Mouse (Mus musculus): ENCODE measurements around the gene Gstt4. TPM values are rescaled to one million over a fixed set of nuclear protein-coding genes. Genes with fewer than 3 reads are reported as not detected.

The Gstt4 gene
- polyA plus RNA-seq, 1 experiment: not detected

GRCm38 (mm10) chr10:75794880-75795279 is 27.5 kb downstream of the Gstt4 start:
- TF ChIP-seq CEBPB (IDR thresholded peaks at IDR 0.05; ENCODE audit: low read depth) (no peak), FOSL1 (IDR thresholded peaks at IDR 0.05; ENCODE audit: insufficient read depth, low read length, poor library complexity, severe bottlenecking) (no peak), MYOD1 (IDR thresholded peaks at IDR 0.05; ENCODE audit: control insufficient read depth, insufficient read length, low read depth) (no peak), MAX (IDR thresholded peaks at IDR 0.05) (no peak), MYOG (IDR thresholded peaks at IDR 0.05; ENCODE audit: control insufficient read depth, extremely low read depth, insufficient read length) (no peak), USF1 (IDR thresholded peaks at IDR 0.05; ENCODE audit: low read depth) (no peak), CTCF (IDR thresholded peaks at IDR 0.05; ENCODE audit: control insufficient read depth, insufficient read depth, insufficient read length) (no peak)
- Histone ChIP-seq H3K27me3 (ENCODE audit: control insufficient read depth, insufficient read depth, insufficient read length) (peaks cover 3% of the 10 kb centered on the region), H3K36me3 (ENCODE audit: control insufficient read depth, insufficient read depth) (no peaks in the 10 kb centered on the region), H3K79me3 (ENCODE audit: low read depth) (no peaks in the 10 kb centered on the region), H3K79me2 (ENCODE audit: control insufficient read depth, insufficient read depth) (no peaks in the 10 kb centered on the region), H3ac (ENCODE audit: control insufficient read depth, insufficient read length, low read depth) (no peak overlapping the region), H3K4me3 (ENCODE audit: insufficient read depth, poor library complexity, severe bottlenecking) (no peak overlapping the region)

GRCm38 (mm10) chr10:75790773-75791172 is 31.6 kb downstream of the Gstt4 start:
- no peak for TF ChIP-seq MYOG (IDR thresholded peaks at IDR 0.05; ENCODE audit: control insufficient read depth, extremely low read depth, insufficient read length)
- TF ChIP-seq CEBPB (IDR thresholded peaks at IDR 0.05; ENCODE audit: low read depth): no peak
- no peak for TF ChIP-seq MYOD1 (IDR thresholded peaks at IDR 0.05; ENCODE audit: control insufficient read depth, insufficient read length, low read depth)
- no peak for TF ChIP-seq MAX (IDR thresholded peaks at IDR 0.05)
- no peak for TF ChIP-seq USF1 (IDR thresholded peaks at IDR 0.05; ENCODE audit: low read depth)
- no peak for TF ChIP-seq FOSL1 (IDR thresholded peaks at IDR 0.05; ENCODE audit: insufficient read depth, low read length, poor library complexity, severe bottlenecking)
- no peak for TF ChIP-seq CTCF (IDR thresholded peaks at IDR 0.05; ENCODE audit: control insufficient read depth, insufficient read depth, insufficient read length)
- Histone ChIP-seq H3ac (ENCODE audit: control insufficient read depth, insufficient read length, low read depth) (no peak overlapping the region), H3K79me2 (ENCODE audit: control insufficient read depth, insufficient read depth) (no peaks in the 10 kb centered on the region), H3K27me3 (ENCODE audit: control insufficient read depth, insufficient read depth, insufficient read length) (peaks cover 3% of the 10 kb centered on the region), H3K79me3 (ENCODE audit: low read depth) (no peaks in the 10 kb centered on the region), H3K36me3 (ENCODE audit: control insufficient read depth, insufficient read depth) (no peaks in the 10 kb centered on the region), H3K4me3 (ENCODE audit: insufficient read depth, poor library complexity, severe bottlenecking) (no peak overlapping the region)

GRCm38 (mm10) chr10:75789841-75790240 is 32.5 kb downstream of the Gstt4 start:
- no peaks in the 10 kb centered on the region for H3K79me3 ChIP-seq (ENCODE audit: low read depth)
- no peak overlapping the region for H3ac ChIP-seq (ENCODE audit: control insufficient read depth, insufficient read length, low read depth)
- H3K4me3 ChIP-seq (ENCODE audit: insufficient read depth, poor library complexity, severe bottlenecking): no peak overlapping the region
- no peaks in the 10 kb centered on the region for H3K79me2 ChIP-seq (ENCODE audit: control insufficient read depth, insufficient read depth)
- no peaks in the 10 kb centered on the region for H3K36me3 ChIP-seq (ENCODE audit: control insufficient read depth, insufficient read depth)
- H3K27me3 ChIP-seq (ENCODE audit: control insufficient read depth, insufficient read depth, insufficient read length): peaks cover 3% of the 10 kb centered on the region
- no peak for TF ChIP-seq MAX (IDR thresholded peaks at IDR 0.05)
- no peak for TF ChIP-seq FOSL1 (IDR thresholded peaks at IDR 0.05; ENCODE audit: insufficient read depth, low read length, poor library complexity, severe bottlenecking)
- TF ChIP-seq MYOD1 (IDR thresholded peaks at IDR 0.05; ENCODE audit: control insufficient read depth, insufficient read length, low read depth): no peak
- no peak for TF ChIP-seq MYOG (IDR thresholded peaks at IDR 0.05; ENCODE audit: control insufficient read depth, extremely low read depth, insufficient read length)
- TF ChIP-seq USF1 (IDR thresholded peaks at IDR 0.05; ENCODE audit: low read depth): no peak
- TF ChIP-seq CTCF (IDR thresholded peaks at IDR 0.05; ENCODE audit: control insufficient read depth, insufficient read depth, insufficient read length): no peak
- TF ChIP-seq CEBPB (IDR thresholded peaks at IDR 0.05; ENCODE audit: low read depth): no peak

GRCm38 (mm10) chr10:75789081-75789735 is 33.1 kb downstream of the Gstt4 start:
- Histone ChIP-seq H3ac (ENCODE audit: control insufficient read depth, insufficient read length, low read depth) (no peak overlapping the region), H3K27me3 (ENCODE audit: control insufficient read depth, insufficient read depth, insufficient read length) (peaks cover 3% of the 10 kb centered on the region), H3K4me3 (ENCODE audit: insufficient read depth, poor library complexity, severe bottlenecking) (no peak overlapping the region), H3K79me3 (ENCODE audit: low read depth) (no peaks in the 10 kb centered on the region), H3K79me2 (ENCODE audit: control insufficient read depth, insufficient read depth) (no peaks in the 10 kb centered on the region), H3K36me3 (ENCODE audit: control insufficient read depth, insufficient read depth) (no peaks in the 10 kb centered on the region)
- TF ChIP-seq CEBPB (IDR thresholded peaks at IDR 0.05; ENCODE audit: low read depth) (no peak), CTCF (IDR thresholded peaks at IDR 0.05; ENCODE audit: control insufficient read depth, insufficient read depth, insufficient read length) (no peak), FOSL1 (IDR thresholded peaks at IDR 0.05; ENCODE audit: insufficient read depth, low read length, poor library complexity, severe bottlenecking) (no peak), MAX (IDR thresholded peaks at IDR 0.05) (no peak), MYOG (IDR thresholded peaks at IDR 0.05; ENCODE audit: control insufficient read depth, extremely low read depth, insufficient read length) (no peak), MYOD1 (IDR thresholded peaks at IDR 0.05; ENCODE audit: control insufficient read depth, insufficient read length, low read depth) (no peak), USF1 (IDR thresholded peaks at IDR 0.05; ENCODE audit: low read depth) (no peak)

GRCm38 (mm10) chr10:75788277-75788676 is 34.1 kb downstream of the Gstt4 start:
- Histone ChIP-seq H3K79me2 (ENCODE audit: control insufficient read depth, insufficient read depth) (no peaks in the 10 kb centered on the region), H3ac (ENCODE audit: control insufficient read depth, insufficient read length, low read depth) (no peak overlapping the region), H3K36me3 (ENCODE audit: control insufficient read depth, insufficient read depth) (no peaks in the 10 kb centered on the region), H3K79me3 (ENCODE audit: low read depth) (no peaks in the 10 kb centered on the region), H3K4me3 (ENCODE audit: insufficient read depth, poor library complexity, severe bottlenecking) (no peak overlapping the region), H3K27me3 (ENCODE audit: control insufficient read depth, insufficient read depth, insufficient read length) (peaks cover 3% of the 10 kb centered on the region)
- no peak for TF ChIP-seq CTCF (IDR thresholded peaks at IDR 0.05; ENCODE audit: control insufficient read depth, insufficient read depth, insufficient read length)
- TF ChIP-seq MYOG (IDR thresholded peaks at IDR 0.05; ENCODE audit: control insufficient read depth, extremely low read depth, insufficient read length): no peak
- no peak for TF ChIP-seq CEBPB (IDR thresholded peaks at IDR 0.05; ENCODE audit: low read depth)
- TF ChIP-seq MYOD1 (IDR thresholded peaks at IDR 0.05; ENCODE audit: control insufficient read depth, insufficient read length, low read depth): no peak
- TF ChIP-seq USF1 (IDR thresholded peaks at IDR 0.05; ENCODE audit: low read depth): no peak
- TF ChIP-seq FOSL1 (IDR thresholded peaks at IDR 0.05; ENCODE audit: insufficient read depth, low read length, poor library complexity, severe bottlenecking): no peak
- TF ChIP-seq MAX (IDR thresholded peaks at IDR 0.05): no peak

Data from C2C12 (cell line).